Mouse (Mus musculus) kidney, postnatal 0 days (tissue): ENCODE measurements around the gene Tfcp2. TPM values are rescaled to one million over a fixed set of nuclear protein-coding genes. Genes with fewer than 3 reads are reported as not detected.
"Not testable (repeated sequence)": the region's sequence is repeated elsewhere in the genome, so short reads cannot be mapped to it uniquely, and the experiment has no call there.

Source experiments
- ATAC-seq: fragments of 200-750 bp; cut with Nextera tagmentation; replicated peaks from 2 replicates; pipeline ENCODE4 v1.8.0; 2017; ENCODE audit warnings: low read depth, moderate number of reproducible peaks, moderate TSS enrichment, moderate library complexity; ENCODE audit not compliant: low FRiP score
- DNase-seq: peaks from one replicate; pipeline ENCODE4 v3.0.0-alpha.2; 2016; ENCODE audit warnings: low spot score
- H3K27ac ChIP-seq: fragments of 300-500 bp; sonication (generic); 2 replicates; pipeline ENCODE4 v1.5.1; 2014; ENCODE audit warnings: mild to moderate bottlenecking
- H3K27me3 ChIP-seq: fragments of 300-500 bp; sonication (generic); 2 replicates; pipeline ENCODE4 v1.6.1; 2014; ENCODE audit warnings: low read length, mixed read lengths; ENCODE audit not compliant: insufficient read depth
- H3K36me3 ChIP-seq: fragments of 300-500 bp; sonication (generic); 2 replicates; pipeline ENCODE4 v1.6.1; 2014; ENCODE audit warnings: low read length, mixed read lengths; ENCODE audit not compliant: insufficient read depth
- H3K4me1 ChIP-seq: fragments of 300-500 bp; sonication (generic); replicated peaks from 2 replicates; pipeline ENCODE4 v1.6.1; 2014; ENCODE audit warnings: antibody characterized with exemption, low read length, mixed read lengths; ENCODE audit not compliant: insufficient read depth
- H3K4me2 ChIP-seq: fragments of 300-500 bp; sonication (generic); 2 replicates; pipeline ENCODE4 v1.6.1; 2014; ENCODE audit warnings: mild to moderate bottlenecking, low read length, moderate library complexity, mixed read lengths
- H3K4me3 ChIP-seq: fragments of 300-500 bp; sonication (generic); replicated peaks from 2 replicates; pipeline ENCODE4 v1.5.1; 2014; ENCODE audit warnings: low read depth, low read length
- H3K9ac ChIP-seq: fragments of 300-500 bp; sonication (generic); 2 replicates; pipeline ENCODE4 v1.6.1; 2014; ENCODE audit warnings: low read depth, low read length
- H3K9me3 ChIP-seq: fragments of 300-500 bp; sonication (generic); replicated peaks from 2 replicates; pipeline ENCODE4 v1.6.1; 2016; ENCODE audit warnings: low read length, inconsistent platforms, mixed read lengths
- CTCF ChIP-seq: IDR thresholded peaks from 2 replicates; pipeline ENCODE4 v1.5.1; 2016; ENCODE audit warnings: antibody characterized with exemption, low read depth, mild to moderate bottlenecking, moderate library complexity
- WGBS: fragments of 180-500 bp; shearing (Covaris S2); extraction: QIAGEN DNeasy Blood & Tissue Kit; methylation state at CpG from one replicate; pipeline ENCODE4 v1.1.7; 2014; 5-methylcytosine and 5-hydroxymethylcytosine counted together
- polyA plus RNA-seq: library from polyadenylated mRNA; unstranded; fragments of >200 nt; fragmentation: Nextera tagmentation; extraction: Ambion mirVana; gene quantifications from 2 replicates; pipeline ENCODE4 v1.2.1, GENCODE M21; 2015

Gene Tfcp2
- polyA plus RNA-seq, 1 experiment from 2014 or later: 29.1 TPM

GRCm38 (mm10) chr15:100541426-100541825 lies 10.4 kb downstream of the Tfcp2 start:
- ATAC-seq (no peak), DNase-seq (no peak)
- WGBS: 95% methylated on average over 4 of the region's 4 CpGs
- Histone ChIP-seq H3K27me3 (no peaks in the 10 kb centered on the region), H3K4me1 (no peaks in the 10 kb centered on the region), H3K9ac (no peak overlapping the region), H3K9me3 (no peaks in the 10 kb centered on the region), H3K4me3 (no peak overlapping the region), H3K27ac (no peak overlapping the region), H3K4me2 (no peak overlapping the region), H3K36me3 (peaks cover 11% of the 10 kb centered on the region; the same call in 1 of the 2 replicates)
- TF ChIP-seq CTCF: no peak

- peaks cover 11% of the 10 kb centered on the region; the same call in 1 of the 2 replicates for H3K36me3 ChIP-seq
- not testable (repeated sequence) for DNase-seq, H3K4me2 ChIP-seq, H3K27me3 ChIP-seq, H3K27ac ChIP-seq, H3K4me1 ChIP-seq, H3K9me3 ChIP-seq, ATAC-seq, H3K9ac ChIP-seq, H3K4me3 ChIP-seq
- WGBS: 82% methylated on average over 1 of the region's 1 CpGs
Observed at GRCm38 (mm10) chr15:100541001-100541400, 10.8 kb downstream of the Tfcp2 start.

GRCm38 (mm10) chr15:100539411-100539810 lies 12.4 kb downstream of the Tfcp2 start:
- no peak for DNase-seq
- H3K36me3 ChIP-seq: peaks cover 11% of the 10 kb centered on the region; the same call in 1 of the 2 replicates
- 95% methylated on average over 9 of the region's 9 CpGs for WGBS

GRCm38 (mm10) chr15:100537913-100538312 lies 13.9 kb downstream of the Tfcp2 start:
- H3K9ac ChIP-seq: no peak overlapping the region
- peak; percentile 76 for DNase-seq

More at GRCm38 (mm10) chr15:100539411-100539810, 12.4 kb downstream of the Tfcp2 start:
- Histone ChIP-seq H3K9me3 (no peaks in the 10 kb centered on the region), H3K9ac (no peak overlapping the region), H3K4me2 (no peak overlapping the region), H3K27ac (no peak overlapping the region), H3K4me3 (no peak overlapping the region), H3K27me3 (no peaks in the 10 kb centered on the region), H3K4me1 (no peaks in the 10 kb centered on the region)
- TF ChIP-seq CTCF: no peak
- no peak for ATAC-seq

GRCm38 (mm10) chr15:100527900-100528299 lies 23.9 kb downstream of the Tfcp2 start:
- H3K27ac ChIP-seq: no peak overlapping the region
- 53% methylated on average over 5 of the region's 5 CpGs for WGBS
- H3K27me3 ChIP-seq: no peaks in the 10 kb centered on the region
- H3K9ac ChIP-seq: no peak overlapping the region
- H3K4me1 ChIP-seq: no peaks in the 10 kb centered on the region
- no peaks in the 10 kb centered on the region for H3K9me3 ChIP-seq
- ATAC-seq (no peak), DNase-seq (peak; percentile 8)
- H3K4me3 ChIP-seq: no peak overlapping the region
- H3K36me3 ChIP-seq: 0 out of 2 replicates have a peak, but pooled peaks cover 4% of the 10 kb centered on the region
- no peak overlapping the region for H3K4me2 ChIP-seq
- TF ChIP-seq CTCF: no peak

More at GRCm38 (mm10) chr15:100537913-100538312, 13.9 kb downstream of the Tfcp2 start:
- H3K27ac ChIP-seq: no peak overlapping the region
- H3K36me3 ChIP-seq: peaks cover 11% of the 10 kb centered on the region; the same call in 1 of the 2 replicates
- H3K27me3 ChIP-seq: no peaks in the 10 kb centered on the region
- H3K4me2 ChIP-seq: no peak overlapping the region
- no peaks in the 10 kb centered on the region for H3K9me3 ChIP-seq
- H3K4me1 ChIP-seq: no peaks in the 10 kb centered on the region
- no peak for ATAC-seq
- TF ChIP-seq CTCF: peak; percentile 62
- no peak overlapping the region for H3K4me3 ChIP-seq
- WGBS: 89% methylated on average over 6 of the region's 6 CpGs

GRCm38 (mm10) chr15:100525405-100525804 lies 26.4 kb downstream of the Tfcp2 start:
- no peaks in the 10 kb centered on the region for H3K4me1 ChIP-seq
- no peak for TF ChIP-seq CTCF
- WGBS: 90% methylated on average over 14 of the region's 14 CpGs
- peaks cover 11% of the 10 kb centered on the region; the same call in 1 of the 2 replicates for H3K36me3 ChIP-seq
- no peak for DNase-seq
- H3K9ac ChIP-seq: no peak overlapping the region
- no peak for ATAC-seq
- H3K27me3 ChIP-seq: no peaks in the 10 kb centered on the region
- H3K9me3 ChIP-seq: no peaks in the 10 kb centered on the region
- no peak overlapping the region for H3K27ac ChIP-seq
- H3K4me3 ChIP-seq: no peak overlapping the region
- no peak overlapping the region for H3K4me2 ChIP-seq

- H3K36me3 ChIP-seq: peaks cover 26% of the 10 kb centered on the region
- no peak for DNase-seq
Observed at GRCm38 (mm10) chr15:100520306-100520705, 31.5 kb downstream of the Tfcp2 start.

More at GRCm38 (mm10) chr15:100520306-100520705, 31.5 kb downstream of the Tfcp2 start:
- no peaks in the 10 kb centered on the region for H3K9me3 ChIP-seq
- 91% methylated on average over 14 of the region's 14 CpGs for WGBS
- no peaks in the 10 kb centered on the region for H3K27me3 ChIP-seq
- no peak overlapping the region for H3K27ac ChIP-seq
- no peaks in the 10 kb centered on the region for H3K4me1 ChIP-seq
- ATAC-seq: no peak
- no peak overlapping the region for H3K4me2 ChIP-seq
- no peak overlapping the region for H3K4me3 ChIP-seq
- no peak overlapping the region for H3K9ac ChIP-seq
- no peak for TF ChIP-seq CTCF
